Mouse (Mus musculus) layer of hippocampus, postnatal 36 days (tissue): ENCODE data around the gene Lgals3. TPM values are rescaled to one million over a fixed set of nuclear protein-coding genes. Genes with fewer than 3 reads are reported as not detected.
"Not testable (repeated sequence)": the region's sequence is repeated elsewhere in the genome, so short reads cannot be mapped to it uniquely, and the experiment has no call there.

Source experiments
- DNase-seq, 2 experiments: peaks; one replicate each; pipeline ENCODE4 v3.0.0; 2022
- total RNA-seq, 2 experiments: library from RNA; stranded (reverse); gene quantifications; 2 replicates each; pipeline ENCODE4 v1.2.3; 2021

Lgals3 gene
- 1 to 10 TPM in 1 of 2 experiments, under 1 TPM in 1; 0.62 to 1.4 TPM for total RNA-seq

DNA sequence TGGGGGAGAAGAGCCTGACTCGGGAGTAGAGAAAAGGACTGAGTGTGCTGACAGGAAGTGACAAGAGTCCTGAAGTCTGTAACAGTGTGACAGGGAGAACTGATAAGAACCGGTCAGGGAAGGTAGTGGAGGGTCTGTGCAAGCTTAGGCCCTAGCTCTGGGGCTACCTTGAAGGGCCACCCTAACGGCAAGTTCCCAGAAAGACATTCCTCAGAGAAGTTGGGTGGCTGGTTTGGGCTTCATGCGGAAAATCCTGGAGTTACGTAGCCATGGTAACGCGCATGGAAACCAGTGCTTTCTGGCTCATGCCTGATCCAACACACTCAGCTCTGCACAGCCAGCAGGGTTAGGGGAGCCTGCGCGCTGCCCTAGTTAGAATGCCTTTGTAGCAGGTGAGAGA, at the start of gene Lgals3:
Lgals3 (plus strand) TSS at position 291 of the 400 bp plus-strand sequence.
- DNase-seq = peak; percentile 58 to 64

DNA sequence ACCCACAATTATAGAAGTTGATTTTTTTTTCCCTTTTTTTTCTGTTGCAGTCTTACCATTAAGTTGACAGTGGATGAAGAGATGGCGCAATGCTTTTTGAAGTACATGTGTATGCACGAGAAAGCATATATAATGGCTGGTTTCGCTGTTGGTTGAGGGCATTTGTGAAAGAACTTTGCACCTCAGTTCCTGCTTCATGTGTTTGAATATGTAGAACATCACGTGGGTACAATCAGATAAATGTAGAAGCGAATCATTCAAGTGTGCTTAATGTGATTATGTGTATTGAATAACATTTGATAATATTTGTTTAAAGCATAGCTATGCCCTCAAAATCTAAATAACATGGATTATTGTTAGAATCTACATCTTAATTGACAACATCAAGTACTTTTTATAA, 48.2 kb upstream of the Lgals3 start:
- DNase-seq = no peak

DNA sequence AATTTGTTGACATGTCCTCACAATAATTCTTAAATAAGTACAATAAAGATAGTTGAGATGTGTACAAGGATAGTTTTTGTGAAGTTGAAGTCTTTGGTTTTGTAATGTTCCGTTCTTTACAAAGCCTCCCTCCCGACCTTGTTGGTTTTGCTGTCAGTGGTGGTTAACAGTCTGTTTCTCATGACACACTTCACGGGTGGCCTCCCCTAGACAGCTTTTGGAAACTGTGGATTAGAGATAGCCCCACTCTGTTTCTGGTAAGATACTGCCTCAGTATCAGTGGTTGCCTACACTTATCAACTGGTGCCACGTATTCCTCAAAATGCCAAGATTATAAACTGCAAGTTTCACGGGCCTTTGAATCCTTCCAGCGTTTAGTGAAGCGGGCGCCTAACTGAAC, 46.0 kb upstream of the Lgals3 start:
- DNase-seq = not testable (repeated sequence)

DNA sequence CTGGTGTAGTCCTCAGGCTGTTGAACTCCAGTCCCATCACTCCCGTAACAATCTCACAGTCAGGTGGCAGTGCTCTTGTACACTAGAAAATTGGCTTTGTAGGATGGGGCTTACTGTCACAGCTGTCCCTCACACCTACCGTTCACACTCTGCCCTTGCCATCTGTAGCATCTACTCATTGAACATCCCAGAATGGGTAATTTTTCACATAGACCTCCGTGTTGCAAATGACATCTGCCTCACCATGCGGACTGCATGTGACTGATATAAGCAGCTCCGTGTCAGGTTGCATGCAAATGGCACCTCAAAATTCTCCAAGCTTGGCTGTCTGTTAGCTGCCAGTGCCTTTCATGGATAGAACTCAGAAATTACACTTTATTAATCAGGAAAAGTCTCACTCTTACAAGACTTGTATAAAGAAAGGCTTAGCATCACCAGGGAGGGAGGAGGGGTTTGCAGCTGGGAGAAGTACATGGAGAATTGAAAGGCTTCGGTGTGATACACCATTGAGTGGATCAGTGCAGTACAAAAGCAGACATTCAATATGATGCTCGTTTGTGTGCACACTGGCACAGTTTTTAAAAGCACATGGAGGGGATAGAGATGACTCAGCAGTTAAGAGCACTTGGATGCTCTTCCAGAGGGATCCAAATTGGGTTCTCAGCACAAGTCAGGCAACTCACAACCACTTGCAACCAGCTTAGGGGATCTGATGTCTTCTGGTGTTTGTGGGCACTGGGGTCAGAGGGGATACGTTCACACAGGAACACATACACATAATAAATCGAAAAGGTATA, 41.4 kb upstream of the Lgals3 start:
- DNase-seq = no peak

DNA sequence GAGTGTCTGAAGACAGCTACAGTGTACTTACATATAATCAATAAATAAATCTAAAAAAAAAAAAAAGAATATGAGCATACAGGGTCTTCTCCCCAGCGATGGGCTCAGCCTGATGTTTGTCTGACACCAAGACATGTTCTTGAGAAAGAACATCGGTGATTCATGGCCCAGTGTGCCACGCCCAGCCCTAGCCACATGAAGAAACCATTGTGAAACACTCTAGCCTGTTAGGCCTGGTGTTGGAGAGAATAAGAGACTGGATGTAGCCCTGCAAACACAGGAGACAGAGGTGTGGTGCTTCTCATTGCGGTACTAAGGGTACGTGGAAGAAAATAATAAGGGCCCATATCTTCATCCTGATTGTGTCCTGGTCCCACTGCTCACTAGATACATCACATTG, 40.2 kb upstream of the Lgals3 start:
- DNase-seq = no peak

DNA sequence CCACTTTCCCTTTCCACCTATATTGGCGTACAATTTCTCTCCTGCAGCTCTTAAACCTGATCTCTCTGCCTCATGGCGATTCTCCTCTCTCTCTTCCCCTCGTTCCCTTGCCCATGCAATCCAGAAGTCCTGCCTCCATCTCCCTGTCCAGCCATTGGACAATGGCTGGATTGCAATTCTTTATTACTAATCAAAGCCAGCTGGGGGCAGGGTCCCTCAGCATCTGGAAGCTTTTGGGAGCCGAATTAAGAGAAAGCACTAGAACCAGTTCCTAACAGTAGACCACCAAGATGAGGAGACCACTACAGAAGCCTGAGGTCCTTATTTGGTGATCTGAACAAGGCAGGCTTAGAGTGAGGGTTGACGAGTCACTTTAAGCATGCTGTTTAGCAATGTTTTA, 35.6 kb upstream of the Lgals3 start:
- DNase-seq = no peak

DNA sequence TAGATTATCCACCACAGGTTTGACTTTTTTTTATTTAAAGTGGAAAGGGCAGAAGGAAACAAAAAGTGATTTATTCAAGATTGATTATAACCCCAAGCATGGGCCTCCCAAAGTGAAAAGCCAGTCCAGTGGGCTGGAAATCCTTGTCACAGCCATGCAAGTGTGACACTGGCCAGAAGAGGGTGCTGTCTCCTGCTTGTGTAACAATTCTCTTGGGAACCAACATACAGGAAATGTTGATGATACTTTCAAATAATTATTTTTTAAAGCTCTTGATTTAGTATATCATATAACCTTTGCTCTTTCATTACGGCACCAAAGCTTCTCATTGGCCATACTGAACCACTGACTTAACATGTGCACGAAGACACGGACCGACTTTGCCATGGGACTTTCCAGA, 32.7 kb upstream of the Lgals3 start:
- DNase-seq = peak; percentile 63 to 73

DNA sequence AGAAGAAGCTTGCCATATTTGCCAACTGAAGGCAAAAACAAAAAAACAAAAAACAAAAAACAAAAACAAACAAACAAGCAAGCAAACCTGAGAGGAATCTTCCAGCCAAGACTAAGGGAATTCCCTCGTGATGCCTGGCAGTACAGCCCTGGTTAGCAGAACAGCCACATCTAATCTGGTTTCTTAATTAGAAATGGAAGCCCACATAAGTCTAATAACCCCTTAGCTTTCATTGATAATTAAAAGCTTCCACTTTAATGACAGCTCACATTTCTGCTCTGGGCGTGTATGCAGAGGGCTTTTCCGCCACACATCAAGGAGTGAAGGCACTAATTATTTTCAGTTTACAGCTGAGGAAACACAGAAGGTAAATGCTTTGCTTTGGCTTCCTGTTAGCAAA, 32.3 kb upstream of the Lgals3 start:
- DNase-seq = no peak

DNA sequence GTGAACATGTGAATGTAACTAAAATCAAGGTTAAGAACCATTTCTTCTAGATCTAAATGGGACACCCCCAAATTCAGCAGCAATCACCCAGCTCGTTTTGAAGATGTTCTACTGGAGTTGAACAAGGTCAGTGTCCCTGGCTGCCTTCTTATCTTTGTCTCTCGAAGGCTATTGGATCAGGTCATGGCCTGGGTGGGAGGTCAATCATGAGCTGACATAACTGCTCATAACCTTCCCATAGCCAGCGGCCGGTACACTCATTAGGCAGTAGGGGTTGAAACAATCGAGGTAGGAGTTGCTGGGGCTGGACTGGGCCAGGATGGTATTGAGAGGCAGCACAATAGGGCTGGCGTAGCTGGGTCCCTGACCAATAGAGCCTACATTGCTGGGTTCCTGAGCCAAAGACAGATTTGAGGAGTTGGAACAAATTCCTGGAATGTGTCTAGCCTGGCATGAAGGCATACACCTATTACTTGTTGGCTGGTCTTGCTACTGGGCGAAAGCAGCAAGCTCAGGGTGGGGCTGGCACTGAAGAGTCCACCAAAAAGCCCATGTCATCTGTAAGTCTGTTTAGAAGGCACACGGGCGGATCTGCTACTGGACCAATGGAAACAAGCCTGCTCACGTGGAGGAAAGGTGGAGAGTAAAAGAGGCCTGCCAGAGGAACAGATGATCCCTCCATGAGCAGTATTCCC, 27.2 kb upstream of the Lgals3 start:
- no peak for DNase-seq

DNA sequence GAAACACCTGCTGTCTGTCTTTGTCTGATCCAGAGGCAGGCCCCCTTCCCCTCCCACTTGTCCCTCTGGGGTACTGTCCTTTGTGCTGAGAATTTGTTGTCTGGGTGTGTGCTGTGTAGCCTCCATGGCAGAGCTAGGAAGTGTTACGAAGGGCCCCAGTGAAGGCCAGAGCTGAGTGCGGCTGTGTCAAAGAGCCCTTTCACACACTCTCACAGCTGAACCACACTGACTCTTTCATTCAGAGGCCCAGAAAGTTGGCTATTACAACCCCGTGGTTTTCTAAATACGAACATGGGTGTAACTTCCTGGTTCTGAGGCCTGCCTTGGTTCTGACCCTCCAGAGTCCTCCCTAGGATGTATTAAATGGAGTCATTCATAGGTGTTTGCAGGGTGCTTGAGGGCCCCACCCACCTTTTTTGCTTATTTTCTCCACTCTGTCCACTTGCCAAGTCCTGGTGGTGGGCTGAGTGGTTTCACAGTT, 25.7 kb upstream of the Lgals3 start:
- no peak for DNase-seq

DNA sequence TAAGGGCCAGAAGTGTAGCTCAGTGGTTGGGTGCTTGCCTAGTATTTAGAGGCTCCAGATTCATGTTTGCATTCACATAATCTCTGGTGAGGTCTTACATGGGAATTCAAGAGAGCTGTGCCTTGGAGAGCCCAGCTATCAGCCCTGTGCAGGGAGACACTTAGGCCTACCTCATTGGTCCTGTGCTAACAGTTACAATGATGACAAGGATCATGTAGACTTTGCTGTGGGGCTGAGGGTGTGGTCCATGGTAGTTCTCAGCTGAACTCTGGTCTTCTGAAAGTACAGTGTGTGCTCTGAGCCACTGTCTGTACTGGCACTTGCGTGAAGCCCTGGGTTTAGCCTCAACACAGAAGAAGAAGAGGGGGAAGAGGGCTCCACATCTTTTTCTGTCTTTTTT, 20.8 kb upstream of the Lgals3 start:
- no peak for DNase-seq

DNA sequence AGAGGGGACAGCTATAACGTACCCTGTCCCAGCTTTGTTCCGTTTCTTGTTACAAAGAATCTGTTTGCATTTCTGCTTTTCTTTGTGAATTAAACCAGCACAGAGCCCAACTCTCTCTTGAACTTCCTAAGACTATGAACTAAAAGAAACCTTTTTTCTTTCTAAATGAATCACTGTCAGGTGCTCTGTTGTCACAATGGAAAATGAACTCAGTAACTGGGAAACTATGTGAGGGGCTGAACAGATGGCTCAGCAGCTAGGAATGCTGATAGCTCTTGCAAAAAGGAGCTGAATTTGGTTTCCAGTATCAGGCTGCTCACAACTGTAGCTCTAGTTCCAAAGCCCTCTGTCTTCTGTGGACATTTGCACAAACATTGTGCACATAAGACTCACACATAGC, 16.6 kb upstream of the Lgals3 start:
- DNase-seq = no peak

DNA sequence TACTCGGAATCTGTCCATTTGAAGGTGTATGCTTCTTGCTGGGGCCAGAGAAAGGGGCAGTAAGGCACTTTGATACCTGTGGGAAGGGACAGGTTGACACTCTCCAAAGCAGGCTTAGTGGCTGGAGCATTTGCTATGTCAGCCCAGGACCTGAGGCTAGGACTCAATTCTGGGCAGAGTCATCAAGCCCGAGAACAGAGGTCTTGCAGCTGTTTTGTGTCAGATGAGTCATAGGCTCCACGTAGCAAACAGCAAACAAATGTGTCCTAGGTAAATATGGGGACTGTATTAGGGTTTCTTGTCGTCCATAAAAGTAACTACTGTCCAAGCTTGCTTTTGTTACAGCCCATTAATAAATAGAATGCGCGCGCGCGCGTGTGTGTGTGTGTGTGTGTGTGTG, 15.3 kb upstream of the Lgals3 start:
- DNase-seq = no peak

DNA sequence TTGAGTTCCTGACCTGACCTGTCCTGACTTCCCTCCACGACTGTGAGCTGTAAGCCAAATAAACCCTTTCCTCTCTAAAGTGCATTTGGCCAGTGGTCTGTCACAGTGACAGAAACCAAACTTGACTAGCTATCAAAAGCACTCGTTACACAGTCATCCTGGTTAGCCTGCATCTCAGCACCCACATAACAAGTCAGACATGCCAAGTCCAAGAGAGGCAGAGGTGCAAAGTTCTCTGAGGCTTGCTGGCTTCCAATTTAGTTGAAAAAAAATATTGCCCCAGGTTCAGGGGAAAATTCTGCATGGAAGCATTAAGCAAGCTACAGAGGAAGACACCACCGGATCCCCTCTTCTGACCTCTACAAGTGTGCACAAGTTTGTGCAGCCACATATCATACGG, 14.3 kb upstream of the Lgals3 start:
- no peak for DNase-seq

DNA sequence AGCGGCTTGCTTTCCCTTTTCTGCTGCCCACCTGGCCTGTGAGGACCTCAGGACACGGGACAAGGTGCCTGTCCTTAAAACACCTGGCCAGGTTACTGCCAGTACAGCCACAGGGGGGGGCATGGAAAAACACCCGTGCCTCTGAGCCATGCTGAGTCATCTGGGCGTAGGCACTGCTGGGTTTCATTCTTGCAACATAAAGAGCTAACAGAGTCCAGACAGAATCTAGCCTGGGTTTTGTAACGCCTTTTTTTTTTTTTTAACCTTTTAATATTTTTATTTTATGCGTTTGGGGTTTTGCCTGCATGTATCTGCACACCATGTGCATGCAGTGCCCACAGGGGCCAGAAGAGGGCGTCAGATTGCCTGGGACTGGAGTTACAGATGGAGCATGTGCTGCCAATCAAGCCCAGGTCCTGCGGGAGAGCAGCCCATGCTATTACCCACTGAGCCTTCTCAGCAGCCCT, 13.4 kb upstream of the Lgals3 start:
- no peak for DNase-seq

DNA sequence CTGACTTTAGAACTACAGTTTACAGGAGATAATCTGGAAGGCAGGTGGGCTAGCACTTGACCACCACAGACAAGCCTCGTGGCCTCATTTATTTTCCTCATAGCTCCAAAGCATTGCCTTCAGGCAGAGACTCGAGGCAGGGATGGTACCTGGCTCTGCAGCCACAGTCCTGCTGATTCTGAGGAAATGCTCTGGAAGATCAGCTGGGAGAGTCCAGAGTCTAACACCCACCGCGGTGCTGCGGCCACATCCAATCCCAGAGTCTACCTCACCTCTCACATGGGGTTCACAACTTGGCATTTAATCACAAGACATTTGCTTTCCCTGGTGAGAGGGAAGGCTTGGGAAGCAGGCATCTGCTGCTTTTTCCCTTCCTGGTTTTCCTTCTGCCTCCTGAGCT, 12.6 kb upstream of the Lgals3 start:
- no peak for DNase-seq

DNA sequence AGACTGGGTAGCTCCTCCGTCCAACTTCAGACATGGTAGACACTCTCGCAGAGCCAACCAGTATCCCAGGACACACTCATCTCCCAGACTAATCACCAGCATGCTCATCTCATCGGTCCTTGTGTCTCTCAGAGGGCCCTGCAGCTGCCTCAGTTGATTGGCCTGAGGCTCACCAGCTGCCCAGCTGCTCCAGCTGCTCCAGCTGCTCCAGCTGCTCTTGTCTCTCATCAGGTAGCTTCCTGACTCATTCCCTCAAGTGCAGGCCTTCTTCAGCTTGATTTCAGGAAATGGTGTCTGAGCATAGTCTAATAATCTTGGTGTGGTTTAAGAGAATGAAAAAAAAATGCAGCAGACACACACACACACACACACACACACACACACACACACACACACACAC, 10.9 kb upstream of the Lgals3 start:
- DNase-seq = no peak

DNA sequence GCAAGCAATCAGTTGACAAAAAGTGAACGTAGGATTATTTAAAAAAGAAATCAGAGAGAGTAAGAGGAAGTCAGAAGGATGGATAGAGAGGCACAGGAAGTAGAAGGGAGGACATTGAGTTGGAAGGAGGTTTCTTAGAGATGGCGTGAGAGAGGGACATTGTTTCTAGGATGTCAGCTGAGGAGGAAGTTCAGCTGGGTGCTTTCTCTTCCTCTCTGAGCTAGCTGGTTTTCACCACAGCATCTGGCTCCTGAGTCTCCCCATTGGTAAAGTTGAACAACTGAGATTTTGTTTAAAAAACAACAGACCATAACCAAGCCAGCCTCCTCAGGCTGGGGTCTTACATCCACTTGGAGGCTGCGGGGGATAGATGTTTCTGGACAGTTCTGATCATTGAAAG, 7.9 kb upstream of the Lgals3 start:
- DNase-seq = no peak

DNA sequence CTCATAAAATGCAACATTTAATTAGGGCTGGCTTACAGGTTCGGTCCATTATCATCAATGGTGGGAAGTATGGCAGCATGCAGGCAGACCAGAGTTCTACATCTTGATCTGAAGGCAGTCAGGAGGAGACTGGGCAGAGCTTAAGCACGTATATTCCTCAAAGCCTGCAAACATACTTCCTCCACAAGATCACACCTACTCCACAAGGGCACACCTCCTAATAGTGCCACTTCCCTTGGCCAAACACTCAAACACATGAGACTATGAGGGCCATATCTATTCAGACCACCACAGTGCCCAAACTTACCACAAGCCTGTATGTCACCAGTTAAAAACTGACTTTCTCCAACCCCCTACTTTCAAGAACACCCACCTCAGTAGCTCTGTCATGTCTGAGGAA, 6.1 kb upstream of the Lgals3 start:
- no peak for DNase-seq

DNA sequence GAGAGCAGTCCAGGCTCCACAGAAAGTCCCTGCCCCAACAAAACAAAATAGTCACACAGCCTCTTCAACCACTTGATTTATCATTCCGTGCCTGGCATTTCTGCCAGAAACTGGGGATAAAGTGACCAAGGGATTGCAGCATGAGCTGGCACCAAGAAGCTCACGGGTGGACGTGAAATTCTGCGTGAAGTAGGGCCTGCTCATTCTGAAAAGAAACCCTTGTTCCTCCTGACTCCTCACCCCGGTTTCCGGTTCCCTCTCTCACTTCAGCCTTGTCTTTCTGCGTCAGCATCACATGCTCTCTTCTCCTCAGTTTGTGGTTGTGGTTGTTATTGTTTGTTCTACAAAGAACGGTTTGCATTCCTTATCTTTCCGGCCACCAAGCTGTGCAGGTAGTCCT, 5.7 kb upstream of the Lgals3 start:
- no peak for DNase-seq

DNA sequence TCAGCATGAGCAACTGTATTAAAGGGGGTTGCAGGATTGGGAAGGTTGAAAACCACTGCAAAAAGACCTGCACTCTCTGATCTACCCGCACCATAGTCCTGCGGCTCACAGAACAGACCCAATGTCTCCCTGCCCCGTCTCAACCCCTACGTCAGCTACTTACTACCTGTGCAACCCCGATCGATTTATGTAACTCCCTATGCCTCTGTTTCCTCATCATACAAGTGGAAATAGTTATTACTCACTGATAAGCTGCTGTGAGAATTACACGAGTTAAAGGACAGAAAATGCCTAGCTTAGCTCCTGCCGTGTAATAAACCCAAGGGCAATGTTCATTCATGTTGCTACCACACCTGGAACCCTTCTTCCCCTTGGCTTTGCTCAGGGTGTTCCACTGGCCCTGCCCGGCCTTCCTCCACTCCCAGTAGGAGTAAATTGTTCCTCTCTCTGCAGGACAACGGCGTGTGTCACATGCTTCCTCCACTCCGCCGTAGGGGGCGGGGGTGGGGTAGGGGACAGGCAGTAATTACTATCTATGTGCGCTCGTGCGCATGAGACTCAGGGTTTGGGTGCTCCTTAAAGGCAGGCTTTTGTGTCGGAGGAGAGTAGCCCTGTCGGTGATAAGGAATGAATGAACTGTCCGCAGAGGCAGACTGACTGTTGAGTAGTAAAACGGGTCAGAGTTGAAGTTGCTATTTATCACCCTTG, 2.7 kb upstream of the Lgals3 start:
- DNase-seq = no peak

DNA sequence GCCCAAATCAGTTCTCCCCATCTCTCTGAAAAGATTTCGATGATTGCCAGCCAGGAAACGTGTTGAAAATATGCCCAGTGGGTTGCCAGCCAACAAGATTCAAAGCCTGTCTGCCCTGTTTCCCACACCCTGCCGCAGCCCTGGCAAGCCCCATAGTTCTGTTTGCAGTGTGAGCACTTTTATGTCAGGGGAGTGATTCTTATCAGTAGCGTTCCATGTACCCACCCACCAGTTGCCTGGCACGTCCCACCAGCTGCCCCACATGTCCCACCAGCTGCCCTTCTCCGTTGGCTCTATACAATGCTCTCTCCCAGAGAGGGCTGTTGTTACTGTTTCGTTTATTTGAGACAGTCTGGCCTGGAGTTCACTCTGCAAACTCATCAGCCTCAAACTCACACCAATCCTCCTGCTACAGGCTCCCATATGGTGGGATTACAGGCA, 650 bp upstream of the Lgals3 start:
- DNase-seq = peak; percentile 82 to 85

DNA sequence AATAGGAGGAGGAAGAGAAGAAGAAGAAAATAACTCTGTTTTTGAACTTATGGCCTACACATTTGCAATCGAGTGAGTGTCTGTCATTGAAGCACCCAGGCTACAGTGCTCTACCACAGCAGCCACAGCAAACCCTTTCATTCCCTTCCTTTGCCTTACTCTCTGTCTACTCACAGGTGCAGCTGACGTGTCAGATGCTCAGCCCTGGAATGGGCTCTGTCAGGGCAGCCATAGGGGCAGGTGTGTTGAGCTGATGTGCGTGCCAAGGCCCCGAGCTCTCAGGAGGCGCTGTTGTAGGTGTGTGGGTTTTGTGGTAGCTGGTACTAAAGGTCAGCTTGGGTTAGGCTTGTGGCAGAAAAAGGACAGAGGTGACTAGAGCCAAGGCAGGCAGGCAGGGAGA, 2.2 kb downstream of the Lgals3 start:
- no peak for DNase-seq
